ENCODE assay signal across 11 mouse cellular contexts in genomic region chr14:62892771-62893641, GRCm38 (mm10). TPM values are rescaled to one million over a fixed set of nuclear protein-coding genes. Genes with fewer than 3 reads are reported as not detected.
DNase-seq lines count a peak whose midpoint lies in the region; ATAC-seq lines count a peak whose summit lies in the region.
"Had no signal": no experiment of that assay in that cellular context is flagged by ENCODE, and none has a peak within 500 bp of the region (broad histone marks: within the 10 kb centered on the region; RNA-seq: fewer than 3 reads in every experiment).

No protein-coding gene starts in this region.

- H3K27me3 ChIP-seq in heart, embryonic 15.5 days, result no peaks in the 10 kb centered on the region
- H3K27me3 ChIP-seq: limb, embryonic 13.5 days had no signal

- 62% methylated on average over 8 of the region's 8 CpGs for WGBS in heart, embryonic 15.5 days

- H3K4me2 ChIP-seq in heart, embryonic 15.5 days, result no peak overlapping the region
- H3K4me2 ChIP-seq: hindbrain, embryonic 14.5 days; limb, embryonic 13.5 days had no signal

- no peaks in the 10 kb centered on the region for H3K9me3 ChIP-seq in heart, embryonic 15.5 days (replicated peaks)
- H3K9me3 ChIP-seq: limb, embryonic 13.5 days had no signal

- no peak overlapping the region for H3K27ac ChIP-seq in heart, embryonic 15.5 days
- H3K27ac ChIP-seq: hindbrain, embryonic 14.5 days; limb, embryonic 13.5 days had no signal

- intact Hi-C loops in left cerebral cortex, postnatal 14 days (cut with DNase I), result no loop called here
- intact Hi-C loops in gastrocnemius, postnatal 14 days (cut with DNase I; ENCODE audit: low total_unique reads), result no loop called here

- no peaks in the 10 kb centered on the region for H3K36me3 ChIP-seq in heart, embryonic 15.5 days
- H3K36me3 ChIP-seq: limb, embryonic 13.5 days had no signal

- ATAC-seq in heart, embryonic 15.5 days (replicated peaks; ENCODE audit: insufficient number of reproducible peaks, insufficient read depth, low FRiP score, low read depth), result peak; percentile 43; the same call in 1 of the 2 replicates
- ATAC-seq in cerebellum, adult (ENCODE audit: insufficient number of reproducible peaks, low FRiP score, low TSS enrichment), result peak; percentile 87

- H3K4me1 ChIP-seq in heart, embryonic 15.5 days (replicated peaks), result peaks cover 9% of the 10 kb centered on the region

- no peak for DNase-seq in heart, adult 8-10 months (ENCODE audit: low spot score)
- DNase-seq in frontal cortex, postnatal 14 days (ENCODE audit: low spot score in 2 of 2), result peak; percentile 58 to 60
- DNase-seq in left cerebral cortex, postnatal 14 days (ENCODE audit: low spot score in 2 of 2), result peak; percentile 67 to 79
- DNase-seq in T-cell, adult 2 months (ENCODE audit: low spot score), result no peak
- no peak for DNase-seq in c-Kit-positive CD71-positive TER-119-positive erythroid progenitor cells, embryonic 14.5 days (ENCODE audit: low spot score)
- no peak for DNase-seq in gastrocnemius, postnatal 14 days
- DNase-seq: adrenal gland, postnatal 36 days had no signal

- no peak overlapping the region for H3K4me3 ChIP-seq in heart, embryonic 15.5 days
- H3K4me3 ChIP-seq: limb, embryonic 13.5 days had no signal

- no peak overlapping the region for H3K9ac ChIP-seq in heart, embryonic 15.5 days
- H3K9ac ChIP-seq: hindbrain, embryonic 14.5 days; limb, embryonic 13.5 days had no signal

RNA-seq across cellular contexts. Expression of gene Wdfy2, which starts 55.5 kb away (rescaled TPM):
- polyA plus RNA-seq in heart, embryonic 15.5 days (2015; fragmentation: Nextera tagmentation; extraction: Ambion mirVana), result 3.0 and 4.8 TPM in 2 replicates
- total RNA-seq in heart, adult 8-10 months (2022), result 1 to 10 TPM; 5.8 to 7.2 (median 6.1) TPM
- total RNA-seq in left cerebral cortex, postnatal 14 days (2021), result 10 to 100 TPM; 10.1 to 10.9 TPM
- total RNA-seq in gastrocnemius, postnatal 14 days (2021), result 1 to 10 TPM; 7.4 to 7.8 TPM

Comparison
In these comparisons a context has a peak if more than half of its experiments do, and no peak if none do; other contexts are left out.
1. DNase-seq: peak in frontal cortex, postnatal 14 days (2 of 2) and left cerebral cortex, postnatal 14 days (2 of 2); none in heart, adult 8-10 months (single experiment), T-cell, adult 2 months (single experiment), c-Kit-positive CD71-positive TER-119-positive erythroid progenitor cells, embryonic 14.5 days (single experiment) and gastrocnemius, postnatal 14 days (single experiment).